Mouse (Mus musculus): Measurements from ENCODE around the gene Ccdc180.

- TF ChIP-seq POLR2A (IDR thresholded peaks at IDR 0.05; ENCODE audit: borderline replicate concordance, low read depth, low read length) (no peak), CTCF (IDR thresholded peaks at IDR 0.05; ENCODE audit: low read depth, low read length) (no peak)
Measured at GRCm38 (mm10) chr4:45853496-45854246, 36.4 kb upstream of the Ccdc180 start.

Data from bone marrow macrophage, adult 2 months (primary cell).